Mouse (Mus musculus) hindbrain, embryonic 14.5 days (tissue): ENCODE measurements around the gene Mnat1. TPM values are rescaled to one million over a fixed set of nuclear protein-coding genes. Genes with fewer than 3 reads are reported as not detected.

Experiments
- ATAC-seq: fragments of 200-750 bp; cut with Nextera tagmentation; 2 replicates; pipeline ENCODE4 v1.8.0; 2017; ENCODE audit warnings: moderate number of reproducible peaks, mild to moderate bottlenecking, moderate TSS enrichment, moderate library complexity; ENCODE audit not compliant: low FRiP score
- DNase-seq: peaks from one replicate; pipeline ENCODE4 v3.0.0-alpha.2; 2015; ENCODE audit warnings: low spot score
- H3K27ac ChIP-seq: fragments of 300-500 bp; sonication (generic); 2 replicates; pipeline ENCODE4 v1.5.1; 2014; ENCODE audit warnings: mild to moderate bottlenecking, moderate library complexity
- H3K27me3 ChIP-seq: fragments of 300-500 bp; sonication (generic); 2 replicates; pipeline ENCODE4 v1.6.1; 2014; ENCODE audit warnings: mild to moderate bottlenecking, low read length, mixed read lengths; ENCODE audit not compliant: control insufficient read depth, insufficient read depth
- H3K36me3 ChIP-seq: fragments of 300-500 bp; sonication (generic); replicated peaks from 2 replicates; pipeline ENCODE4 v1.6.1; 2014; ENCODE audit not compliant: control insufficient read depth, insufficient read depth
- H3K4me1 ChIP-seq: fragments of 300-500 bp; sonication (generic); replicated peaks from 2 replicates; pipeline ENCODE4 v1.6.1; 2014; ENCODE audit warnings: antibody characterized with exemption, low read length, mixed read lengths; ENCODE audit not compliant: control insufficient read depth, insufficient read depth
- H3K4me2 ChIP-seq: fragments of 300-500 bp; sonication (generic); replicated peaks from 2 replicates; pipeline ENCODE4 v1.6.1; 2014; ENCODE audit warnings: mild to moderate bottlenecking, moderate library complexity
- H3K4me3 ChIP-seq: fragments of 300-500 bp; sonication (generic); replicated peaks from 2 replicates; pipeline ENCODE4 v1.5.1; 2014; ENCODE audit warnings: mild to moderate bottlenecking, low read length
- H3K9ac ChIP-seq: fragments of 300-500 bp; sonication (generic); 2 replicates; pipeline ENCODE4 v1.6.1; 2014
- H3K9me3 ChIP-seq: fragments of 300-500 bp; sonication (generic); 2 replicates; pipeline ENCODE4 v1.6.1; 2016; ENCODE audit warnings: low read length; ENCODE audit not compliant: control insufficient read depth
- WGBS: fragments of 180-500 bp; shearing (Covaris S2); extraction: QIAGEN DNeasy Blood & Tissue Kit; methylation state at CpG from one replicate; pipeline ENCODE4 v1.1.7; 2014; 5-methylcytosine and 5-hydroxymethylcytosine counted together
- polyA plus RNA-seq: library from polyadenylated mRNA; unstranded; fragments of >200 nt; fragmentation: Nextera tagmentation; extraction: Ambion mirVana; gene quantifications from 2 replicates; pipeline ENCODE4 v1.2.1, GENCODE M21; 2014

The Mnat1 gene
- polyA plus RNA-seq, 1 experiment from 2014 or later = 21.9 TPM

- Histone ChIP-seq H3K36me3 (no peaks in the 10 kb centered on the region), H3K4me2 (no peak overlapping the region), H3K4me1 (no peaks in the 10 kb centered on the region), H3K27me3 (no peaks in the 10 kb centered on the region), H3K27ac (no peak overlapping the region), H3K9ac (no peak overlapping the region), H3K9me3 (no peaks in the 10 kb centered on the region), H3K4me3 (no peak overlapping the region)
- ATAC-seq (no peak), DNase-seq (no peak)
- 86% methylated on average over 1 of the region's 1 CpGs for WGBS
These were observed 85.6 kb downstream of the Mnat1 start for GRCm38 (mm10) chr12:73209117-73209516.

- H3K4me3 ChIP-seq = no peak overlapping the region
- no peaks in the 10 kb centered on the region for H3K4me1 ChIP-seq
- 86% methylated on average over 3 of the region's 3 CpGs for WGBS
- no peak overlapping the region for H3K27ac ChIP-seq
- DNase-seq (no peak), ATAC-seq (no peak)
- H3K27me3 ChIP-seq = no peaks in the 10 kb centered on the region
- H3K9me3 ChIP-seq = no peaks in the 10 kb centered on the region
- H3K36me3 ChIP-seq = no peaks in the 10 kb centered on the region
- no peak overlapping the region for H3K9ac ChIP-seq
- H3K4me2 ChIP-seq = no peak overlapping the region
These were observed 86.9 kb downstream of the Mnat1 start for GRCm38 (mm10) chr12:73210454-73210853.

GRCm38 (mm10) chr12:73215773-73216172, 92.3 kb downstream of the Mnat1 start:
- Histone ChIP-seq H3K9ac (no peak overlapping the region), H3K4me1 (no peaks in the 10 kb centered on the region), H3K27me3 (no peaks in the 10 kb centered on the region), H3K4me2 (no peak overlapping the region), H3K4me3 (no peak overlapping the region), H3K27ac (no peak overlapping the region), H3K36me3 (peaks cover 16% of the 10 kb centered on the region), H3K9me3 (no peaks in the 10 kb centered on the region)
- no peak for ATAC-seq
- 89% methylated on average over 5 of the region's 5 CpGs for WGBS
- no peak for DNase-seq

GRCm38 (mm10) chr12:73218632-73219031, 95.1 kb downstream of the Mnat1 start:
- no peaks in the 10 kb centered on the region for H3K27me3 ChIP-seq
- H3K4me2 ChIP-seq = no peak overlapping the region
- H3K9ac ChIP-seq = no peak overlapping the region
- no peak for DNase-seq
- H3K9me3 ChIP-seq = no peaks in the 10 kb centered on the region
- no peak overlapping the region for H3K27ac ChIP-seq
- 90% methylated on average over 5 of the region's 5 CpGs for WGBS
- H3K36me3 ChIP-seq = peaks cover 16% of the 10 kb centered on the region
- no peak for ATAC-seq
- no peak overlapping the region for H3K4me3 ChIP-seq
- H3K4me1 ChIP-seq = no peaks in the 10 kb centered on the region

GRCm38 (mm10) chr12:73221235-73221634, 97.7 kb downstream of the Mnat1 start:
- H3K4me2 ChIP-seq = no peak overlapping the region
- 88% methylated on average over 3 of the region's 3 CpGs for WGBS
- no peak for DNase-seq
- ATAC-seq = no peak
- H3K27ac ChIP-seq = no peak overlapping the region
- H3K4me1 ChIP-seq = no peaks in the 10 kb centered on the region
- H3K36me3 ChIP-seq = peaks cover 16% of the 10 kb centered on the region
- H3K27me3 ChIP-seq = no peaks in the 10 kb centered on the region
- no peak overlapping the region for H3K4me3 ChIP-seq
- H3K9ac ChIP-seq = no peak overlapping the region
- H3K9me3 ChIP-seq = no peaks in the 10 kb centered on the region

GRCm38 (mm10) chr12:73223872-73224271, 100.4 kb downstream of the Mnat1 start:
- H3K9ac ChIP-seq = no peak overlapping the region
- peaks cover 15% of the 10 kb centered on the region for H3K36me3 ChIP-seq
- WGBS = 70% methylated on average over 6 of the region's 6 CpGs
- no peak overlapping the region for H3K4me2 ChIP-seq
- H3K27ac ChIP-seq = no peak overlapping the region
- no peak for ATAC-seq
- H3K9me3 ChIP-seq = no peaks in the 10 kb centered on the region
- no peaks in the 10 kb centered on the region for H3K4me1 ChIP-seq
- no peak for DNase-seq
- no peak overlapping the region for H3K4me3 ChIP-seq
- no peaks in the 10 kb centered on the region for H3K27me3 ChIP-seq

GRCm38 (mm10) chr12:73228427-73228826, 104.9 kb downstream of the Mnat1 start:
- no peak overlapping the region for H3K4me2 ChIP-seq
- no peaks in the 10 kb centered on the region for H3K27me3 ChIP-seq
- ATAC-seq (no peak), DNase-seq (no peak)
- no peaks in the 10 kb centered on the region for H3K9me3 ChIP-seq
- H3K4me3 ChIP-seq = no peak overlapping the region
- H3K27ac ChIP-seq = no peak overlapping the region
- H3K36me3 ChIP-seq = no peaks in the 10 kb centered on the region
- 97% methylated on average over 3 of the region's 3 CpGs for whole genome bisulfite sequencing
- H3K9ac ChIP-seq = no peak overlapping the region
- H3K4me1 ChIP-seq = no peaks in the 10 kb centered on the region

- H3K9me3 ChIP-seq = no peaks in the 10 kb centered on the region
- ATAC-seq (no peak), DNase-seq (no peak)
These were observed 106.7 kb downstream of the Mnat1 start for GRCm38 (mm10) chr12:73230196-73230595.

GRCm38 (mm10) chr12:73231552-73231951, 108.0 kb downstream of the Mnat1 start:
- Histone ChIP-seq H3K36me3 (no peaks in the 10 kb centered on the region), H3K9ac (no peak overlapping the region), H3K4me1 (no peaks in the 10 kb centered on the region), H3K27me3 (no peaks in the 10 kb centered on the region), H3K27ac (no peak overlapping the region), H3K9me3 (no peaks in the 10 kb centered on the region), H3K4me2 (no peak overlapping the region), H3K4me3 (no peak overlapping the region)
- ATAC-seq (no peak), DNase-seq (no peak)

More at GRCm38 (mm10) chr12:73230196-73230595, 106.7 kb downstream of the Mnat1 start:
- Histone ChIP-seq H3K4me3 (no peak overlapping the region), H3K9ac (no peak overlapping the region), H3K4me1 (no peaks in the 10 kb centered on the region), H3K27me3 (no peaks in the 10 kb centered on the region), H3K4me2 (no peak overlapping the region), H3K36me3 (no peaks in the 10 kb centered on the region), H3K27ac (no peak overlapping the region)

- no peak overlapping the region for H3K9ac ChIP-seq
- no peaks in the 10 kb centered on the region for H3K27me3 ChIP-seq
- no peaks in the 10 kb centered on the region for H3K9me3 ChIP-seq
- no peak overlapping the region for H3K4me3 ChIP-seq
- no peaks in the 10 kb centered on the region for H3K36me3 ChIP-seq
- H3K27ac ChIP-seq = no peak overlapping the region
- H3K4me2 ChIP-seq = no peak overlapping the region
- 85% methylated on average over 2 of the region's 2 CpGs for WGBS
- DNase-seq (no peak), ATAC-seq (no peak)
- H3K4me1 ChIP-seq = no peaks in the 10 kb centered on the region
These were observed 109.1 kb downstream of the Mnat1 start for GRCm38 (mm10) chr12:73232586-73232985.
